Mouse (Mus musculus) lung, embryonic 16.5 days (tissue): Measurements from ENCODE around the gene Dnah7a. TPM values are rescaled to one million over a fixed set of nuclear protein-coding genes. Genes with fewer than 3 reads are reported as not detected.
"Not testable (repeated sequence)": the region's sequence is repeated elsewhere in the genome, so short reads cannot be mapped to it uniquely, and the experiment has no call there.

Source experiments
- ATAC-seq: fragments of 200-750 bp; cut with Nextera tagmentation; 2 replicates; pipeline ENCODE4 v1.8.0; 2017; ENCODE audit warnings: low read depth, mild to moderate bottlenecking, moderate library complexity
- H3K27ac ChIP-seq: fragments of 300-500 bp; sonication (generic); 2 replicates; pipeline ENCODE4 v1.5.1; 2014; ENCODE audit warnings: mild to moderate bottlenecking, control low read depth, low read length
- H3K27me3 ChIP-seq: fragments of 300-500 bp; sonication (generic); 2 replicates; pipeline ENCODE4 v1.6.1; 2014; ENCODE audit warnings: low read depth, low read length, mixed read lengths; ENCODE audit not compliant: control insufficient read depth, insufficient read depth
- H3K36me3 ChIP-seq: fragments of 300-500 bp; sonication (generic); 2 replicates; pipeline ENCODE4 v1.6.1; 2014; ENCODE audit warnings: low read length; ENCODE audit not compliant: control insufficient read depth, insufficient read depth
- H3K4me1 ChIP-seq: fragments of 300-500 bp; sonication (generic); replicated peaks from 2 replicates; pipeline ENCODE4 v1.6.1; 2014; ENCODE audit warnings: low read length, mixed read lengths; ENCODE audit not compliant: control insufficient read depth, insufficient read depth
- H3K4me2 ChIP-seq: fragments of 300-500 bp; sonication (generic); 2 replicates; pipeline ENCODE4 v1.6.1; 2014; ENCODE audit warnings: low read depth, low read length, control low read depth
- H3K4me3 ChIP-seq: fragments of 300-500 bp; sonication (generic); 2 replicates; pipeline ENCODE4 v1.5.1; 2014; ENCODE audit warnings: mild to moderate bottlenecking, low read length, control low read depth
- H3K9ac ChIP-seq: fragments of 300-500 bp; sonication (generic); 2 replicates; pipeline ENCODE4 v1.6.1; 2014; ENCODE audit warnings: low read length, control low read depth
- H3K9me3 ChIP-seq: fragments of 300-500 bp; sonication (generic); 2 replicates; pipeline ENCODE4 v1.6.1; 2016; ENCODE audit warnings: low read length; ENCODE audit not compliant: control insufficient read depth
- WGBS: fragments of 180-500 bp; shearing (Covaris S2); extraction: QIAGEN DNeasy Blood & Tissue Kit; methylation state at CpG from one replicate; pipeline ENCODE4 v1.1.7; 2014; 5-methylcytosine and 5-hydroxymethylcytosine counted together
- polyA plus RNA-seq: library from polyadenylated mRNA; unstranded; fragments of >200 nt; fragmentation: Nextera tagmentation; extraction: Ambion mirVana; gene quantifications from 2 replicates; pipeline ENCODE4 v1.2.1, GENCODE M21; 2015

Gene Dnah7a
- polyA plus RNA-seq, 1 experiment from 2014 or later: 1.4 TPM

DNA sequence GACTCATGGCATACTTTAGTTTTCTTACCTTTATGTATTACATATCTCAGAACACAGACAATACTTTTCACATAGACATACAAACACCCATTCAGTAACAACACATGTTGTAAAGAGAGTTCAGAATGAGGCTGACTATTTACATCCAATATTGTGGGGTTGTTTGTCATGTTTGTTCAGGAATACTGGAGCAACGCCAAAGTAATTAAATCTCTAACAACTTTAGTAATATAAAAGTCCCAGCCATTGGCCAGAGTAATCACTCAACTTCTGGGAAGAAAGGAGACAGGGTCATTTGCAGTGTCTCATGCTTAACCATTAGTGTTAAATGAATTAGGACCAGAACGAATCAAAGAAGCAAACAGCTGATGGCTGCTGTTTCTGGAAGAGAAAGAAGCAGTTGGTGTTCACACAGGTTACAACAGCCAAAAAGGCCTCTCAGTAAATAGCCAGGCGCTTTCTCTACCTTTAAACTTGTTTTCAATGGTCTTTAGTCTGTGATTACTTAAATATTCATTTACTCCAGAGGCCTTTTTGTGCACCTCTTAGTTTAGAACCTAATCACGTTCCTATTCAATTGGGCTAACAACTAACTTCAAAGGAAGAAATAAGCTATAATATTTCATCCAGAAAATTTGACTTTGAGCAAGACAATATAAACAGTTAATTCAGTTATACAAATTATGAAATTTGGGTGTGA lies 33.6 kb upstream of the Dnah7a start:
- H3K27me3 ChIP-seq, ATAC-seq, H3K4me2 ChIP-seq, H3K4me3 ChIP-seq, H3K4me1 ChIP-seq, H3K9ac ChIP-seq, H3K27ac ChIP-seq, H3K36me3 ChIP-seq, H3K9me3 ChIP-seq: not testable (repeated sequence)
- WGBS: 75% methylated on average over 3 of the region's 4 CpGs

DNA sequence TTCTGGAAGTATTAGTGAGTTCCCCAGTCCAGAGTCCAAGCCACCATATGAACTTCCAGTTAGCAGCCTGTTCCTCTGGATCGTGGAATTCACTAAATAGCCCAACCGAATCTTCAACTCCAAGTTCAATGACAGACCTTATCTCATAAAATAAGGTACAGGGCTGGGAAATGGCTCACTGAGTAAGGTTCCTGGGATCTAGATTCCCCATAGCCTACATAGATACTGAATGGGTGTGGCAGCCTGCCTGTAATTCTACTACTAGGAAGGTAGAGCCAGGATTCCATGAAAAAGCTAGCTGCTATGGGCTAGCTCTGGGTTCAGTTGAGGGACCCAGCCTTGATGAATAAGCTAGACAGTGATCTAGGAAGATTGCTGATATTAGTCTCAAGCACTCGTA lies 30.0 kb upstream of the Dnah7a start:
- Histone ChIP-seq H3K36me3 (no peaks in the 10 kb centered on the region), H3K9ac (no peak overlapping the region), H3K27me3 (no peaks in the 10 kb centered on the region), H3K4me1 (no peaks in the 10 kb centered on the region), H3K9me3 (no peaks in the 10 kb centered on the region), H3K27ac (no peak overlapping the region), H3K4me2 (no peak overlapping the region), H3K4me3 (no peak overlapping the region)
- 90% methylated on average over 3 of the region's 3 CpGs for WGBS
- ATAC-seq: no peak

DNA sequence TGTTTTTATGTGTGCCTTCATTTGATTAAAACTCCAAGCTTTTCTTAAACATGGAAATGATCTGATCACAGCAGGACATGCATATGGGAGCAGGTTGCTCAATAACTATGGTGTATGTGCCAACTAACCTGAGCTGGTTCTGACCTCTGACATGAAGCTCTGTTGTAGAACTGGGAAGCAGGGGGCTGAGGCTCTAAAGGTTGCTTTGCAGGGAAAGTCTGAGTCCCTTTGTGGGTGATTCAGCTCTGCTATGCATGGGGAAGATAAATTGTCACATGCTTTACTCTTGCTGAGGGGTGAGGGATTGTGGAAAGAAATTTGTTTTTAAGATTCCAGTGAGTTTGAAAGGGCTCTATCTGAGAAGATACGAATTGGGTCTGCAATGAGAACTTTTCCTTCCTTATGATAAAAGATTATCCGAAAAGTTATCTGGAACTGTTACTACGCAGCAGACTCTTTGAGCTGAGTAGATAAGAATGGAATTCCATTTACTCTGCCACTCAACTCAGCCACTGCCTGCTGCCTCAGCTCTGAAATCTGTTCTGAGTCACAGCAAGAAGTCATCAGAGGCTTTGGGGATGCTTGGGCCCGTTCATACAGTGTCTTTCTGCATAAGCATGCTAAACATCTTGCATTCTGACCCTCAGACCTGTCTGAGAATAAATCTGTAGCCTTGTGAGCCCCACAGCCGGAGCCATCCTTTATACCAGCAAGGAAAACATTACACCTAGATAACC lies 22.1 kb upstream of the Dnah7a start:
- WGBS: 21% methylated on average over 5 of the region's 5 CpGs
- ATAC-seq: no peak
- Histone ChIP-seq H3K4me2 (no peak overlapping the region), H3K27me3 (no peaks in the 10 kb centered on the region), H3K9ac (no peak overlapping the region), H3K9me3 (no peaks in the 10 kb centered on the region), H3K4me1 (no peaks in the 10 kb centered on the region), H3K4me3 (no peak overlapping the region), H3K27ac (no peak overlapping the region), H3K36me3 (no peaks in the 10 kb centered on the region)

DNA sequence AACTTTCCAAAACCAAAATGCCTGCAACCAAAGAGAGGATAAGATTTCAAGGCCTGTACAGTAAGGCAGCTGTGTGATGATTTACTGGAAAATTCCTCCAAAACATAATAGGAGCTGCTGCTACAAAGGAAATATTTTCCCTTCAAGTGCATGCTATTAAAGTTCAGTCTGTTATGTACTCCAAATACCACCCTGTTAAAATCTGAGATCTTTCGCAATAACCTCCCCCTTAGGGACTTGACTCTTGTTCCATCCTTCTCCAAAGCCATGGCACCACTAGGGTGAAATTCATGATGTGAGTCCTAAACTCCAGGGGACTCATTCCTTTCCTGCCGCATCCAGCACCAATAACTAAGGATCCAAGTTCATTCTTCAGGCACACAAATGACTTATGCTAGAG lies 20.3 kb upstream of the Dnah7a start:
- no peak for ATAC-seq
- H3K27ac ChIP-seq: no peak overlapping the region
- no peaks in the 10 kb centered on the region for H3K36me3 ChIP-seq
- 85% methylated on average over 2 of the region's 2 CpGs for WGBS
- no peaks in the 10 kb centered on the region for H3K27me3 ChIP-seq
- H3K9ac ChIP-seq: no peak overlapping the region
- no peak overlapping the region for H3K4me3 ChIP-seq
- no peaks in the 10 kb centered on the region for H3K9me3 ChIP-seq
- H3K4me2 ChIP-seq: no peak overlapping the region
- H3K4me1 ChIP-seq: no peaks in the 10 kb centered on the region

DNA sequence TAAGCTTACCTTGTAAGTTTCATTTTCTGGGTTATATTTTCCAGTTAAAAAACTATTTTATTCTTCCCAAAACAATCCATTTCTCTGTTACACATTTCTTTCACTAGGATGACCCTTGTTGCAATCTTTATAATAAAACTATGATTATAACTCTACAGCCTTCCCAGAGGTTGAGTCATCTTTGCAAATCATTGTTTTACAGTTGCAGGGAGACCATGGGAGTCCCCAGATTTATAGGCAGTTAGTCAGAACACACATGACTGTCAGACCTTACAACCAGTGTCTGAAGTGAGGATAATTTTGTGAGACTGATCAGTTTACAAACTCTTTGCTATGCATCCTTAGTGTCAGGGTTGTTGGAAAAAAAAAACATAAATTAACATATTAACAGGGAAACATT lies 14.8 kb upstream of the Dnah7a start:
- ATAC-seq: no peak
- Histone ChIP-seq H3K27me3 (no peaks in the 10 kb centered on the region), H3K4me3 (no peak overlapping the region), H3K4me2 (no peak overlapping the region), H3K9me3 (no peaks in the 10 kb centered on the region), H3K4me1 (no peaks in the 10 kb centered on the region), H3K27ac (no peak overlapping the region), H3K36me3 (no peaks in the 10 kb centered on the region), H3K9ac (no peak overlapping the region)

DNA sequence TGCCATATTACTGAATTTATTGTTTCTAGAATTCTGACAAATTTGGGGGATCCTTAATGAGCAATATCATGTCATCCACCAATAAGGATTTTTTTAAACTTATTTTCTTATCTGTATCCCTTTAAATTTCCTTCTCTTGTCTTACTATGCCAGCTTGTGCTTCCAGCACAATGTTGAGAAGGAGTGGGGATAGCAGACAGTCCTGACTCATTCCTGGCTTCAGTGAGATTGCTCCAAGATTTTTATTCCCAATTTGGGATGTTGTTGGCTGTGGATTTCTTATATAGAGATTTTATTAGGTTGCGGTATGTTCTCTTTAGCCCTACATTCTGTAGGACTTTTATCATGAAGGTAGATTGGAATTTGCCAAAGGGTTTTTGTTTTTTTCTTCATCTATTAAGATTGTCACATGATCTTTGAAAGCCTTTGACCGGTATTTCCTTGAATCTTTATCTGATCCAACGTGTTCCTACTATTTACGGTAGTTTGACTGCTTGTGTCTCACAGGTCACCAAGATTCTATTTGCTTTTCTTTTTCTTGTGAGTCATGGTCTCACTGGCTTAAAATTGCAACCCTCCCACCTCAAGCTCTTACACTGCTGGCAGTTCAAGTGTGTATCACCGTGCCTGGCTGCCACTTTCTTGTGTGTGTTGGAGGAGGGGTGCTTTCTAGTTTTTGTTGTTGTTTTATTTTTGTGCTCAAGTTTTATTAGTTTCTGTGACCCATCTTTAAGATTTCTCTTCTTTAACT lies 14.2 kb upstream of the Dnah7a start:
- Histone ChIP-seq H3K36me3 (no peaks in the 10 kb centered on the region), H3K4me1 (no peaks in the 10 kb centered on the region), H3K9ac (no peak overlapping the region), H3K9me3 (no peaks in the 10 kb centered on the region), H3K4me2 (no peak overlapping the region), H3K27me3 (no peaks in the 10 kb centered on the region), H3K4me3 (no peak overlapping the region), H3K27ac (no peak overlapping the region)
- no peak for ATAC-seq
- WGBS: 47% methylated on average over 5 of the region's 5 CpGs

DNA sequence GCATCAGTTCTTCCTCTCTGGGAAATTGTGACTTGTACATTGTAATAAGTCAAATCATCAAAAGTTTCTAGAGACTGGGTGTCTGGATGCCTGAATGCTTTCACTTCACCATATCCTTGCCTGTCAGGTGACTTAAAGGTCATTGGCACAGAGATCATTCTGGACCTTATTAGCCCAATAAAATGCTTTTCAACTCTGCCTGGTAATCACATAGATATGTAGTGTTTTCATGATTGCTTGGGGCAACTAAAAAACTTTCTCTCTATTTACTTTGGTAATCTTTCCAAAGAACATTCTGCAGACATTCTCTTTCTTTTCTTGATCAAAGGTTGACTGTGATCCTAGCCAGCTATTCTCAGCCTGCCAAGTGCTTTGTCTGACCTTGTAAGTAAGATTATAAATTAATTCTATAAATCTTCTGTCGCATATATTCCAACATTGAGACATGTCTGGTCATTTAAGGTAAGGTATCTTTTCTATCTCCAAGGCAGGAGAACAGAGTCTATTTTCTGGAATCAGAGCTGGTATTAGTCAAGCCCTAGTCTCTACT lies 9.5 kb upstream of the Dnah7a start:
- WGBS: 90% methylated on average over 1 of the region's 1 CpGs

DNA sequence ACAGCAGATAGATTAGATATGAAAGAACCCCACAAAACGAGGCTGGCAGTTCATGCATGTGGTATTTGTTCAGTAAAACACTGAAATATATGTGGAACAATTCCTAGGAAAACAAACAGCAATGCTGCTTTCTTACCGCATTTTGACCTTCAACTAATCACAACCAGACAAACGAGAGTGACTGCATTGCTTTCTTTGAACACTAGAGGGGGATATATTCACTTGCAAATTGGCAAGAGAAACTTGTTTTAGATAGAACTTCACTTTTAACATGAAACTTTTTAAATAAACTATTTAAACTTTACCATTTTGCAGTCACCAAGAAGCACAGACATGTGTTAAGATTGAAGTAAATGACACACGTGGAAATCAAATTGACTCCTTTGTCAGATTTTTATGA lies 8.9 kb upstream of the Dnah7a start:
- Histone ChIP-seq H3K4me3 (no peak overlapping the region), H3K9ac (no peak overlapping the region), H3K27me3 (no peaks in the 10 kb centered on the region), H3K36me3 (no peaks in the 10 kb centered on the region), H3K4me2 (no peak overlapping the region), H3K9me3 (no peaks in the 10 kb centered on the region), H3K4me1 (no peaks in the 10 kb centered on the region), H3K27ac (no peak overlapping the region)
- under 1% methylated on average over 4 of the region's 4 CpGs for WGBS
- no peak for ATAC-seq

More for the DNA sequence above, 9.5 kb upstream of the Dnah7a start:
- Histone ChIP-seq H3K9me3 (no peaks in the 10 kb centered on the region), H3K4me3 (no peak overlapping the region), H3K9ac (no peak overlapping the region), H3K36me3 (no peaks in the 10 kb centered on the region), H3K27ac (no peak overlapping the region), H3K4me2 (no peak overlapping the region), H3K4me1 (no peaks in the 10 kb centered on the region), H3K27me3 (no peaks in the 10 kb centered on the region)
- no peak for ATAC-seq

DNA sequence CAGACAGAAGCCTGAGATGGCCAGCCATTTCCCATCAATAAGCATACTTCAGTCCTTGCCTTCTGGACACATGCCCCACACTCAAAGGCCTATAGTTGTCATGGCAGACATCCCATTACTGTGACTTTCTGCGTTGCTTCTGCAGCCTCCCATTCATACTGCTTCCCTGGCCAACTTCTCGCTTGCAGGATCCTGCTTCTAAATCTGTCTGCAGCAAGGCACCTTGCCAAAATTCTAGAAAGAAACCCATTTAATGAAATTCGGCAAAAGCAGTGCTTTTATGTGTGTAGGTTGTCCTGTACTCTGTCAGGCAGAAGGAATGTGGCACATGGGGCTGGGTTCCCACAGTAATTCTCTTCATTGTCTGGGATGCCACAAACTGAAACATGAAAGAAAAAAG lies 6.8 kb upstream of the Dnah7a start:
- peak; percentile 56 for ATAC-seq
- H3K4me3 ChIP-seq, H3K27ac ChIP-seq, H3K9ac ChIP-seq, H3K27me3 ChIP-seq, H3K4me1 ChIP-seq, H3K36me3 ChIP-seq, H3K4me2 ChIP-seq, H3K9me3 ChIP-seq: not testable (repeated sequence)
- 35% methylated on average over 2 of the region's 3 CpGs for WGBS
